Mouse (Mus musculus) right cerebral cortex, postnatal 25 days (tissue): ENCODE results near the gene Bckdhb.
"Not testable (repeated sequence)": the region's sequence is repeated elsewhere in the genome, so short reads cannot be mapped to it uniquely, and the experiment has no call there.

Experiments
- DNase-seq: peaks from one replicate; pipeline ENCODE4 v3.0.0; 2022

Gene Bckdhb

DNA sequence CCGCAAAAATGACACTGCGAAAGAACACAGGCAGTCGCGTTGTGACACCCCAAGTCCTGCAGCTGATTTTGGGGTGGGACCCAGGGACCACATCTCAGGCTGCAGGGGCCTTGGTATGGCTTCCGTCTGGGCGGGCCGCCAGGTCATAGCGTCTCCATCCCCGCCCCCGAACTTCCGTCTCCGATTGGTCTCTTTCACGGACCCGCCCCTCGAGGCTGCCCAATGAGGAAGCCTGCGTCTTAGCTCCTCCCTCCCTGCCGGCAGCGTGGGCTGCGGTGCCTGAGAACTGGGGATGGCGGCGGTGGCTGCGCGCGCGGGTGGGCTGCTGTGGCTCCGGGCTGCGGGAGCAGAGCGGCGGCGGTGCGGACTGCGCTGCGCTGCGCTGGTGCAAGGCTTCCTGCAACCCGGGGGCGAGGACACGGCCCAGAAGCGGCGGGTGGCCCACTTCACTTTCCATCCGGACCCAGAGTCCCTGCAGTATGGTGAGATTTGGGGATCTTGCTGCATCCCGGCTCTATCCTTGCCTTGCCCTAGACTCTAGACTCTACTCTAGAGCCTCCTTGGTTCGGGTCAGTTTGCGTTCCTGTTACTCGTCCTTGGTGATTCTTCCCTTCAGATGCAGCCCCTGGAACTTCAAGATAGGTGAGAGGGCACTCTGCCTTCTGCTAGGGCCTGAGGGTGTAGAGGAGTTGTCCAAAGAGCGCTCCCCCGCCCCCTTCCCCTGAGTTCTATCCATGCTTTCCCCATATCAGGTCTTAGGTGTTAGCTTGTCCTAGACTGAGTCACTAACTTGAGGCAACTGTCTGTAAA is at the start of gene Bckdhb:
Gene Bckdhb, plus strand, starts transcription at position 268 of the 810 bp plus-strand sequence.
- DNase-seq: peak; percentile 96

DNA sequence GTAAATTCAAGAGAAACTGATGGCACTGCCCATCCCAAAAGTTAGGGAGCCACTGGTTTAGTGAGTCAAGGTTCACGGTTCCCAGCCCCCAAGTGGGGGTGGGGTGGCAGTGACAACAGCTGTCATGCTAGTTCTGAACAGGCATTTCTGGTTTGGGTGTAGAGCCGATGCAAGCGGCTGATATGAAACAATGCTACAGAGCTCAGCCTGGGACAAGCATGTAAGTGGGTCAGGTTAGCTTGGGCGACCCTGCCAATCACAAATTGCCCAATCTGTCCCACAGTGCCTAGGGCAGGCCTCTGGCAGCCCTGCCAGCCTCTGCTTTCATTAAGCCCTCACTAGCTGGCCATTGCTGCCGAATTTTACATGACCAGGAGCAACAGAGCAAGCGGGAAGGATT is 42.8 kb upstream of the Bckdhb start:
- no peak for DNase-seq

DNA sequence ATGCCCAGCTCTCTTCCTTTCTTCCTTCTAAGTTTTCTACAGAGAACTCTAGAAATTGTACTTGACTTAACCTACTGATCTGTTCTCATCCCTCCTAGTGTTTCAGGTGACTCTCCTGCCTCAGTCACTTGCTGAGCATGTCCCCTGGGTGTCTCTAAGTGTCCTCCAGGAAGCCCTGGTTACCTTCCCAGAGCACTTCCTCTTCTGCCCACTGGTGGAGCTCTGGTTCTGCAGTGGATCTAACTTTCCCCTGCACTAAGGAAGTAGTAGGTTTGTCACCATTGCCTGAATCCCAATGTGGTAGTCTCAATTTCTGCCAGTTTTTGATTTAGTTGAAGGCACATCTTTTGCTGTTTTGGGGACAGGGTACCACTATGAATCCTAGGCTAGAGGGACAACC is 38.8 kb upstream of the Bckdhb start:
- no peak for DNase-seq

DNA sequence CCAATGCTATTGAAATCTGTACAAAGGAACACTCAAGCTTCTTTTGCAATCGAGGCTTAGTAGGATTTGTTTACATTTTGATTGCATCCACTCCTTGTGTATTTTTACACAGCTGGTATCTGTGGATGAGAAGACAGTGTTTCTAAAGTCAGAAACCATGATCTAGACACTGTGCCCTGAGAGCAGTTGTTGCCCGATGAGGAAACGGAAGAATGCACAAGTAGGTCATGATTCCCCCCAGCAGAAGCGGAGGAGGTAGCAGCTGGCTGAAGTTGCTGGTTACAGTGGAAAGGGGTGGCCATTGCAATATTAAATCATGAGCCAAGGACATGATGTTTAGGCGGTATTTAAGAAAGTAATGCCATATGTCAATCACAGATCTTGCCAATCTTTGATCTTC is 36.7 kb upstream of the Bckdhb start:
- no peak for DNase-seq

- no peak for DNase-seq
These were observed 31.9 kb upstream of the Bckdhb start for GRCm38 (mm10) chr9:83893073-83893472.

DNA sequence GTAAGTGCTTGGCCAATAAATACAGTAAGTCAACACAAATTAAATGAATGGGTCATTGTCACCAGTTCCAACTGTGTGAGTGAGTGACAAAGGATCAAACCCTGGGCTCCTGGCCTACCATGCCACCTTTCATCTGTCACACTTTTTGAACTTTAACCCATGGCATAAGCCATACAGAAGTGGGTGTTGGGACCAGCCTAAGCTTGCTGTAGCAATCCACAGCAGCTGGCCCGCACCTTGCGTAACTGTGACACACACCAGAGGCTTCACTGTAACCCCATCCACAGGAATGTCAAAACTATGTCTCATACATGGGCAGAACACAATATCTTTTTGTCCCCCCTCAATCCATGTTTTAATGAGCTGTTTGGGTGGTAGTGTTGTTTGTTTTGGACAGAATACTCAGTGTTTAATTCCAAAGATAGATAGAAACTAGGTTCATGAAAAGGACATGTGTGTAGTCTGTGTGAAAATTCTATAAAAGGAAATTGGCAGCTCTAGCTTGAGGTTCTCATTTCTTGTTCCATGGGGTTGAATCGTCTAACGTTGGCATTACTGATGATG is 31.1 kb upstream of the Bckdhb start:
- no peak for DNase-seq

- DNase-seq: no peak
These were observed 22.9 kb upstream of the Bckdhb start for GRCm38 (mm10) chr9:83902086-83902485.

- no peak for DNase-seq
These were observed 19.1 kb upstream of the Bckdhb start for GRCm38 (mm10) chr9:83905820-83906219.

DNA sequence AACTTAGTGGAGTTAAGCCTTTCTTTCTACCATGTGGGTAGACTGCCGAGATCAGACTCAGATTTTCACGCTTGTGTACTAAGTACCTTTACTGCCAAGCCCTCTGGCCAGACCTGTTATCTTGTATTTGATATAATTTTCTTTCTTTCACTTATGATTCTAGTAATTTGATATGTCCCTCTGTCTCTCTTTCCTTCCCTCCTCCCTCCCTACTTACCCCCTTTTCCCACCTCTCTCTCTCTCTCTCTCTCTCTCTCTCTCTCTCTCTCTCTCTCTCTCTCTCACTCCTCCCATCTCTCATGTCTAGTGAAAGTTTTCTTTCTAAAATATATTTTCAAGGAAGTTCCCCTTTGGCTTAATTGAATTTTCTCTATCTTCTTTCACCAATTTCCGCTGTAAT is 17.9 kb upstream of the Bckdhb start:
- no peak for DNase-seq

DNA sequence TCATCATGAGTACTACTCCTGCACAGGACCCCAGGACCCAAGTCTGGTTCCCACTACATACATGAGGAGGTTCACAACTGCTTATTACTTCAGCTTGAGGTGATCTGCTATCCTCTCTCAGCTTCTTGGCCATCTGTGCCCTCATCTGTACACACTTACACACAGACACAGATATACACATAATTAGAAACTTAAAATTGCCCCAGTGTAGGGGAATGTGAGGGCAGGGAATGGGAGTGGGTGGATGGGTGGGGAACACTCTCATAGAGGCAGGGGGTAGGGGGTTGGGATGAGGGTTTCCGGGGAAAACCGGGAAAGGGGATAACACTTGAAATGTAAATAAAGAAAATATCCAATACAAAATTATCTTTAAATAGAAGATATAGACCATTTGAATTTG is 15.1 kb upstream of the Bckdhb start:
- DNase-seq: no peak

DNA sequence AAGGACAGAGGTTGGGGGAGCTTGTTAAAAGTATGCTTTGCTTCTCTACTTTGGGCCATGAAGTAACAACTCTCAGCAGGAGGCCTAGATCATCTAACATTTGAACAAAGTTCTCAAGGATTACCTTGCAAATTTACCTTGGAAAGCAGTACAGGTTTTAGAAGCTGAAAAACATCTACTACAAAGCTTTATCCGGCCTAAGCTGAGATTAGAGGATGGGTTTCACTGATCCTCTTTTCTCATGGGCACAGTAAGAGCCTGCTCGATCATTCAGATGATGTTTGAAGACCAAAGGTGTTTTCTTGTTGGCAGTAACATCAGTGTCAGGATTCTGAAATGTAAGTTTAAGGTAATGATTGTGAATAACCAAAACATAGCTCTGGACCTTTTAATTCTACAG is 14.0 kb upstream of the Bckdhb start:
- no peak for DNase-seq

DNA sequence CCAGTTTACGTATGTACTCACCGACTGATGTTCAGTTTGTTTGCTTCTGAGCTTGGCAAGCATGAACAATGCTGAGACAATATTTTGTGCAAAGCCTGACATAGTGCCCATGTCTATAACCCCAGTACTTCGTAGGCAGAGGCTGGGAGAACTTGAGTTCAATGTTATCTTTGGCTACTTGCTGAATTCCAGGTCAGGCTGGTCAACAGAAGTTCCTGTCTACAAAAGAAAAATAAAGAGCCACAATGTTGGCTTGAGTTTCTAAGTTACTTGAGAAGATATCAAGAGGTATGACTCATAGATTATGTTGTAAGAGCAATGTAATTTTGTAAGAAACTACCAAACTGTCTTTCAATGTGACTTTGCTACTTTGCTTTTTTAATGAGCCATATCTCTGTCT is 2.9 kb upstream of the Bckdhb start:
- DNase-seq: no peak

- no peak for DNase-seq
These were observed 589 bp upstream of the Bckdhb start for GRCm38 (mm10) chr9:83924356-83924755.

DNA sequence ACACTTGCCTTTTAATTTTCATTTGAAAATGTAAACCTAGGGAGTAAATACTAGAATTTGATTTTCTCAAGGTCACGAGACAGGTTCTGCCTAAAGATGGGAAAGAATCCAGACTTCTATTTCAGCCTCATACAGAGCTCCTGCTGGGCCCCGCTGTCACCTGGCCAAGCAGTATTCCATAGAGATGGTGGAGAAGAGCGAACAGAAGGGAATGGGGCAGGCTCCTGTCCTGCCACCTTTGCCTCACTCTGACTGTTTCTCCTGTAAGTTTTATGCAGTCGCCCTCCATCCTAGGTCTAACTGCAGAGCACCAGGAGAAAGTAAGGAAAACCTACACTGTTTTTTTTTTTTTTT is 720 bp downstream of the Bckdhb start:
- DNase-seq: peak; percentile 11

- DNase-seq: no peak
These were observed 1.4 kb downstream of the Bckdhb start for GRCm38 (mm10) chr9:83926302-83926701.

- DNase-seq: not testable (repeated sequence)
These were observed 14.6 kb downstream of the Bckdhb start for GRCm38 (mm10) chr9:83939501-83939900.

DNA sequence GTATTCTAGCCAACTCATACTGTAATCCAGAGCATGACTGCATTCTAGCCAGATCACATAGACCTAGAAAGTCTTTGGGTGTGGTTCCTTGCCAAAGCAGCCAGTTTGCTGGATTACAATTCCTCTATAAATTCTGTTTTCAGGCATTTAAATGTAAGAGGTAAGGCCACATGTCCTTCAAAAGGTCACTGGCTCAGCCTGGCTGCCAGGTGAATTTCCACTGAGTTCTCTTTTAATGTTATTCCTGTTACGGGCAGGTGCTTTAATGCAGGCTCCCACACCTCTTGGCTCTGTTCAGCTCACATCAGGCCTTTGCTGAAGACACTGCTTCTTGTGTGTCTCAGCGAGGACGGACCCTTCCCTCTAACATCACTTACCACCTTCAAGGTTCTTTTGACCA is 15.1 kb downstream of the Bckdhb start:
- no peak for DNase-seq

DNA sequence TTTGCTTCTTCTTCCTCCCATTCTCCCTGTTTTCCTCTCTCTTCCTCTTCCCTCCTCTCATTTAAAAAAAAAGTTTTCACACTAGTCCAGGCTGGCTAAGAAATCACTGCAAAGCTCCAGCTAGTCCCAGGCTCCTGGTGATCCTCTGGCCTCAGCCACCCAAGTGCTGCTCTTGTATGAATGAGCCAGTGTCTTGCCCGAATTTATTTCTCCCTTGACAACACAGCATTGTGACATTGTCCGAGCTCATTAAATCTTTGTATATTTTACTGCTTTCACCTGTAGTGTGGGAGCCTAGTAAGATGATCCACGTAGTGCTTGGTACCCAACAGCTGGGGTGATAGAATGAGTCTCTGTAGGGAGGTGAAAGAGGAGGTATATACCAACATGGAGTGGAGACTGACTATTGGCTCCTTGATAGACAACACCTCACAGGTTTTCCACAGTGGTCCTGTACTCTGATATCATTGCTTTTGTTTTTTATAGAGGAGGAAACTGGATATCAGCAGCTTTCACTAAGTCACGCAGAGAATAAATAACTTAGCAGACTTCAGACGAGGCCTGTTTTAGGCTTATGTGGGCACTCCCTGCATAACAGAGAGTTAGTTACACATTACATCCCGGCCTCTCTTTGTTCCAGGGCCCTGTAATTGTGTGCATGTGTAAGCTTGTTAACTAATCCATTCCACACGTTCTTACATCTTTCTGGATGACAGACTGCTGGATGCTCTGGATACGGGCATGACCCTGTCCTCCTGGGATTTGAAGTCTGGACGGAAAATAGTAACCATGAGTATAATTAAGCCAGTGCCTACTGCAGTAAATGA is 15.8 kb downstream of the Bckdhb start:
- DNase-seq: no peak

DNA sequence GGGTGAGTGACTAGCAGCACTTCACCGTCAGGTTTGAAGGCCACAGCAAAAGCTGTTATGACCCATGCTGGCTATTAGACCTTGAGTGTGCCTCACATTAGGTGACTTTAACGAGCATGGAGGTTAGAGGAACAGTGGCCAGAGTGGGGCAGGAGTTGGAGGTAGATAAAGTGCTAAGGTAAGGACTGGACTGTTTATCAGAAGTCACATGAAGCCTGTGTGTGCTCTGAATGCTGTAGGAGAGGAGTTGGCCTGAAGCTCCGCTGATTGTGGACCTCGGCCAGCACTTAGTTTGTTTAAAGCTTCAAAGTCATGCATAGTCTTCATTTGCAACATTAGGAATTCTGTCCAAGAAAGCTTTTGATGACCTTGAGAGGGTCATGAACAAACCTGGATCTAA is 26.4 kb downstream of the Bckdhb start:
- no peak for DNase-seq

GRCm38 (mm10) chr9:83956632-83957314 is 31.8 kb downstream of the Bckdhb start:
- DNase-seq: peak; percentile 82

- peak; percentile 34 for DNase-seq
These were observed 37.4 kb downstream of the Bckdhb start for GRCm38 (mm10) chr9:83962098-83963086.

DNA sequence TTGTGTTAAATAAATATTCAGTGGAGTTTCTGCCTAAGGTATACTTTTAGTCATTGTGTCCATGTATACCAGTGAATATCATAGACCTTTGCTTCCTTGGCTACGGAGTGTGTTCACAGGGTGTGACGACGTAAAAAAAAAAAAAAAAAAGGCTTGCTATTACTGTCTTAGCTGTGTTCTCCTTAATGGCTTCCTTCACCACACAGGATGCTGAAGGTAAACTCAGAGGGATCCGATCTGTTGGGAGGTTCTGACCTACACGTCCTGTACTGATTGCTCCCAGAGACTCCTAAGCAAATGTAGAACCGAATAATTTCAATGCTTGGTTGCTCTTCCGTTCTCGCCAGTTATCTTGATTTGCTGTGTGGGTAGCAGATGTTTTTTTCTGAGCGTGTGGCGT is 38.4 kb downstream of the Bckdhb start:
- no peak for DNase-seq
